Mouse (Mus musculus) MEL (cell line): ENCODE results near the gene Zc3h6.

Experiments used
- CHD2 ChIP-seq: IDR thresholded peaks from 2 replicates; pipeline ENCODE4 v1.6.1; 2011; ENCODE audit warnings: low read length, improper control_type of control experiment
- CTCF ChIP-seq, 3 experiments: IDR thresholded peaks in 2 of 3; conservative IDR thresholded peaks in 1 of 3; 2 replicates each; pipeline ENCODE4 v1.5.1; 2011 to 2012; ENCODE audit warnings: low read length in 3 of 3, low read depth in 2 of 3, mild to moderate bottlenecking in 2 of 3, improper control_type of control experiment in 1 of 3, inconsistent platforms in 1 of 3, mixed read lengths in 1 of 3, moderate library complexity in 1 of 3; ENCODE audit not compliant: control insufficient read depth in 1 of 3, insufficient read depth in 1 of 3, poor library complexity in 1 of 3, severe bottlenecking in 1 of 3
- E2F4 ChIP-seq: IDR thresholded peaks from 2 replicates; pipeline ENCODE4 v1.6.1; 2011; ENCODE audit warnings: low read depth, low read length, improper control_type of control experiment, borderline replicate concordance
- ELF1 ChIP-seq: IDR thresholded peaks from 2 replicates; pipeline ENCODE4 v1.6.1; 2014; ENCODE audit warnings: low read depth, mild to moderate bottlenecking, inconsistent platforms, low read length, improper control_type of control experiment, moderate library complexity
- EP300 ChIP-seq, 2 experiments: IDR thresholded peaks; 2 replicates each; pipeline ENCODE4 v1.6.1; 2011; ENCODE audit warnings: improper control_type of control experiment in 2 of 2, low read length in 2 of 2, low read depth in 1 of 2, mild to moderate bottlenecking in 1 of 2
- GATA1 ChIP-seq: IDR thresholded peaks from 2 replicates; pipeline ENCODE4 v1.6.1; 2011; ENCODE audit warnings: low read depth, low read length, improper control_type of control experiment
- HCFC1 ChIP-seq: IDR thresholded peaks from 2 replicates; pipeline ENCODE4 v1.6.1; 2012; ENCODE audit warnings: low read depth, mild to moderate bottlenecking, inconsistent platforms, low read length, improper control_type of control experiment, moderate library complexity
- NRF1 ChIP-seq: IDR thresholded peaks from 2 replicates; pipeline ENCODE4 v1.6.1; 2014; ENCODE audit warnings: low read depth, mild to moderate bottlenecking, inconsistent platforms, low read length, improper control_type of control experiment, moderate library complexity; ENCODE audit not compliant: poor library complexity, insufficient read depth, severe bottlenecking
- POLR2A ChIP-seq, 2 experiments: IDR thresholded peaks; 2 replicates each; pipeline ENCODE4 v1.6.1; 2011 to 2012; ENCODE audit warnings: low read length in 2 of 2, mild to moderate bottlenecking in 2 of 2, control low read depth in 1 of 2, improper control_type of control experiment in 1 of 2, low read depth in 1 of 2, moderate library complexity in 1 of 2; ENCODE audit not compliant: control insufficient read depth in 1 of 2, insufficient read depth in 1 of 2, poor library complexity in 1 of 2
- RCOR1 ChIP-seq: IDR thresholded peaks from 2 replicates; pipeline ENCODE4 v1.6.1; 2012; ENCODE audit warnings: low read depth, mild to moderate bottlenecking, inconsistent platforms, low read length, improper control_type of control experiment

- TF ChIP-seq CTCF (IDR thresholded peaks at IDR 0.05 in 2 of 3, conservative IDR thresholded peaks at IDR 0.05 in 1 of 3; ENCODE audit: control insufficient read depth in 1 of 3, insufficient read depth in 1 of 3, low read depth in 2 of 3, low read length in 3 of 3, poor library complexity in 1 of 3, severe bottlenecking in 1 of 3) = no peak
- TF ChIP-seq HCFC1 = no peak
- no peak for TF ChIP-seq RCOR1
- no peak for TF ChIP-seq ELF1
- TF ChIP-seq CHD2 = no peak
- no peak for TF ChIP-seq EP300 (IDR thresholded peaks at IDR 0.05; ENCODE audit: low read depth in 1 of 2, low read length in 2 of 2)
- no peak for TF ChIP-seq E2F4
- TF ChIP-seq NRF1 = no peak
- no peak for TF ChIP-seq POLR2A (IDR thresholded peaks at IDR 0.05; ENCODE audit: control insufficient read depth in 1 of 2, insufficient read depth in 1 of 2, low read depth in 1 of 2, low read length in 2 of 2, poor library complexity in 1 of 2)
- no peak for TF ChIP-seq GATA1
These were observed 88.5 kb downstream of the Zc3h6 start for GRCm38 (mm10) chr2:129055741-129056140.
